ENCODE assay signal across 11 mouse cellular contexts in genomic region chr3:85184151-85184550, GRCm38 (mm10).
"Had no signal": no experiment of that assay in that cellular context is flagged by ENCODE, and none has a peak within 500 bp of the region (broad histone marks: within the 10 kb centered on the region; RNA-seq: fewer than 3 reads in every experiment).

No protein-coding gene starts in this region.

- H3K27ac ChIP-seq: intestine, embryonic 15.5 days; limb, embryonic 15.5 days; liver, embryonic 14.5 days; midbrain, embryonic 13.5 days had no signal

- H3K36me3 ChIP-seq: intestine, embryonic 15.5 days; limb, embryonic 15.5 days; midbrain, embryonic 13.5 days had no signal

- DNase-seq: kidney, adult 18-20 months; kidney, postnatal 10 days; kidney, postnatal 4 days; lung, adult 18-20 months; lung, postnatal 14 days; thymus, adult 18-20 months; thymus, postnatal 14 days had no signal

- ATAC-seq: intestine, embryonic 15.5 days; midbrain, embryonic 13.5 days had no signal

- H3K4me3 ChIP-seq: intestine, embryonic 15.5 days; limb, embryonic 15.5 days; midbrain, embryonic 13.5 days had no signal

- H3K9me3 ChIP-seq: intestine, embryonic 15.5 days; limb, embryonic 15.5 days had no signal

- H3K27me3 ChIP-seq: intestine, embryonic 15.5 days; limb, embryonic 15.5 days had no signal

- H3K9ac ChIP-seq: intestine, embryonic 15.5 days; limb, embryonic 15.5 days; liver, embryonic 14.5 days; midbrain, embryonic 13.5 days had no signal

- H3K4me2 ChIP-seq: intestine, embryonic 15.5 days; limb, embryonic 15.5 days; midbrain, embryonic 13.5 days had no signal
